Mouse (Mus musculus): ENCODE measurements around the gene Ube4a. TPM values are rescaled to one million over a fixed set of nuclear protein-coding genes. Genes with fewer than 3 reads are reported as not detected.

Ube4a gene
- 19.1 and 28.7 TPM in 2 replicates for polyA plus RNA-seq (2012; rRNA removed)

GRCm38 (mm10) chr9:44965126-44965832 lies at the start of gene Ube4a:
TSS of gene Ube4a (minus strand) at chr9:44965600.

GRCm38 (mm10) chr9:45009180-45010078 lies 44.0 kb upstream of the Ube4a start, which contains the start of gene Cd3e:
TSS of gene Cd3e (minus strand) at chr9:45009627.

GRCm38 (mm10) chr9:44981676-44982075 lies 16.3 kb upstream of the Ube4a start, which contains the start of gene Cd3d:
TSS of gene Cd3d (plus strand) at chr9:44981786.

GRCm38 (mm10) chr9:44980242-44980641 lies 14.8 kb upstream of the Ube4a start, which contains the start of gene Cd3g:
TSS of gene Cd3g (minus strand) at chr9:44980431.

GRCm38 (mm10) chr9:44920374-44921122 lies 44.9 kb downstream of the Ube4a start, which contains the start of gene Atp5l:
TSS of gene Atp5l (minus strand) at chr9:44920742.

GRCm38 (mm10) chr9:44881221-44881871 lies 84.1 kb downstream of the Ube4a start, which contains the start of gene Kmt2a:
TSS of gene Kmt2a (minus strand) at chr9:44881296.

Other genes starting within 250 kb of the Ube4a start
- 88.9 and 184 TPM in 2 replicates for gene Phldb1, start 230.4 kb downstream of the Ube4a start, polyA plus RNA-seq (2012; rRNA removed)
- gene Arcn1, start 197.8 kb downstream of the Ube4a start, polyA plus RNA-seq (2012; rRNA removed), result 97.4 and 105 TPM in 2 replicates
- 126 and 128 TPM in 2 replicates for gene Ift46, start 197.7 kb downstream of the Ube4a start, polyA plus RNA-seq (2012; rRNA removed)
- gene Tmem25, start 166.3 kb downstream of the Ube4a start, polyA plus RNA-seq (2012; rRNA removed), result 3.8 and 6.6 TPM in 2 replicates
- 0.83 and 0.94 TPM in 2 replicates for gene Ttc36, start 162.5 kb downstream of the Ube4a start, polyA plus RNA-seq (2012; rRNA removed)
- gene Kmt2a, start 84.3 kb downstream of the Ube4a start, polyA plus RNA-seq (2012; rRNA removed), result 17.7 and 21.7 TPM in 2 replicates
- gene Atp5l, start 44.9 kb downstream of the Ube4a start, polyA plus RNA-seq (2012; rRNA removed), result 255 and 521 TPM in 2 replicates
- 0.05 and 0.06 TPM in 2 replicates for gene Cd3g, start 14.8 kb upstream of the Ube4a start, polyA plus RNA-seq (2012; rRNA removed)
- gene Cd3d, start 16.2 kb upstream of the Ube4a start, polyA plus RNA-seq (2012; rRNA removed), result not detected in 2 replicates
- not detected in 2 replicates for gene Cd3e, start 44.0 kb upstream of the Ube4a start, polyA plus RNA-seq (2012; rRNA removed)
- 0.94 and 3.8 TPM in 2 replicates for gene Mpzl2, start 74.2 kb upstream of the Ube4a start, polyA plus RNA-seq (2012; rRNA removed)
- gene Mpzl3, start 89.6 kb upstream of the Ube4a start, polyA plus RNA-seq (2012; rRNA removed), result 1.4 and 1.8 TPM in 2 replicates
- gene Jaml, start 113.6 kb upstream of the Ube4a start, polyA plus RNA-seq (2012; rRNA removed), result 0.13 and 0.41 TPM in 2 replicates
- gene Scn2b, start 152.2 kb upstream of the Ube4a start, polyA plus RNA-seq (2012; rRNA removed), result 4.6 and 5.2 TPM in 2 replicates
- 0.25 and 0.32 TPM in 2 replicates for gene Scn4b, start 172.8 kb upstream of the Ube4a start, polyA plus RNA-seq (2012; rRNA removed)
- gene BC049352, start 216.4 kb upstream of the Ube4a start, polyA plus RNA-seq (2012; rRNA removed), result not detected in 2 replicates
- 0.02 and 0.07 TPM in 2 replicates for gene Tmprss4, start 238.5 kb upstream of the Ube4a start, polyA plus RNA-seq (2012; rRNA removed)